Mouse (Mus musculus) adrenal gland, postnatal 10 days (tissue): ENCODE results near the gene Slc25a11. TPM values are rescaled to one million over a fixed set of nuclear protein-coding genes. Genes with fewer than 3 reads are reported as not detected.

Experiments
- DNase-seq: peaks from one replicate; pipeline ENCODE4 v3.0.0; 2021; ENCODE audit warnings: mixed read lengths
- long read RNA-seq, 2 experiments: library from polyadenylated mRNA; stranded (forward); transcript quantifications; one replicate each; pipeline ENCODE4 v2.0.0; 2021
- total RNA-seq, 2 experiments: library from RNA; stranded (reverse); gene quantifications; 2 replicates each; pipeline ENCODE4 v1.2.3; 2021

Gene Slc25a11
- 100 to 1,000 TPM; 180 to 220 TPM for total RNA-seq
- long read RNA-seq, experiment 1, transcript Slc25a11-201 (8 exons, 1,711 nt): major isoform, 332 of 383 reads
- long read RNA-seq, experiment 1, partial matches to known transcripts: 14 of 383 reads
- long read RNA-seq, experiment 1, other reads (novel, unspliced or antisense): 37 of 383 reads
- long read RNA-seq, experiment 2, transcript Slc25a11-201 (8 exons, 1,711 nt): major isoform, 171 of 186 reads
- long read RNA-seq, experiment 2, partial matches to known transcripts: 0 of 186 reads
- long read RNA-seq, experiment 2, other reads (novel, unspliced or antisense): 15 of 186 reads

DNA sequence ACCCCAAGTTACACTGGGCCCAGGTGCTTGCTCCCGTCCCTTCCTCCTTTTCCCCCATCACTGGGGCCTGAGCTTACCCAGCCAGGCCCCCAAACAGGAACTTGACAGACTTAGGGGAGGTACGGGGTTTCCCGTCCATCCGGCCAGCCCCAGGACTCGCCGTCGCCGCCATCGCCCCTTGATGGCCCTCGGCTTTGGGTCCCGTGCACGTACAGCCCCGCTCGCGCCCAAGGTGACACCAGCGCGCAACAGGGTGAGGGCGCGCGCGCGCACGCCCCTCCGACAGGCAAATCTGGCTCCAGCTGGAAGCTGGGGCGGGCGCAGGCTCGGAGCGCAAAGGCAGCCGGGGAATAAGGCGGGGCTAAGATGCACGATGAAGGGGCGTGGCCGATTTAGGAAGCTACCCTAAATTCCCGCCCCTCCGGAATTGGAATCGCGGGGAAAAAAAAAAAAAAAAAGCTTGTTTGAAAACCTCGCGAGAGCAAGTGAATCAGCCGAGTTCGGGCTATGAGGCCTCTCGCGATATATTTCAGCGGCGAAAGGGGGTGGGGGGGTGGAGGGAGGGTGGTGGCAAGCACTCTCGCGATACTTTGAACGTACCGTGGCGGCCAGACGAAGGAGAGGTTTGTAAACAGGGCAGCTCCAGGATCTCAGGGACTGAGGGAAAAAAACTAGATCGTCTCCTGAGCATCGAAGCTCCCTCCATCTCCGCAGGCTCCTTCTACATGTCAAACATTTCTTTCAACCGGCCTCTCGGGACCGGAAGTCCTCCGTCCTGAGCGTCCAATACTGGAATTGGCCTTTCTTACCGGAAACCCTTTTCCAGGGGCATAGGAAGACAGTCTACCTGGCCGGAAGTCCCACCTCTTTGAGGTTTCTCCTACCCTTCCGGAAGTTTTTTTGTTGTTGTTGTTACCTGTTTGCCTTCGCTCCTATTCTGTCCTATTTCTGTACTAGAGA, at the start of gene Slc25a11, which contains the start of gene Rnf167:
Slc25a11 (minus strand) TSS at position 789 of the 960 bp plus-strand sequence.
Rnf167 (plus strand) TSS at position 545 of the 960 bp plus-strand sequence.
- peak; percentile 96 for DNase-seq

DNA sequence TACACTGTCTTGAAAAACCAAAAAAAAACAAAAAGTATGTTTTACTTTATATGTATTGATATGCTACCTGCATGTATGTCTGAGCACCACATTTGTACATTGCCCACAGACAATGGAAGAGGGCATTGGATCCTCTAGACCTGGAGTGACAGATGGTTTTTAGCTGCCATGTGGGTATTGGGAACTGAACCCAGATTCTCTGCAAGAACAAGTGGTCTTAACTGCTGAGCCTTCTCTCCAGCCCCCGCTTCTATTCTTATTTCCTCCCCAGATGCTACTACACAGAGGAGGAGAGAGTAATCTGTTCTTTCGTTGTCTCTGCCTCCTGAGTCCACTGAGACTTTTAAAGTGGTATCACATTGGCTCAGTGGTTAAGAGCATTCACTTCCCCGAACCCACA, 46.2 kb upstream of the Slc25a11 start:
- no peak for DNase-seq

- DNase-seq: no peak
Measured at GRCm38 (mm10) chr11:70689578-70689977, 42.3 kb upstream of the Slc25a11 start.

- DNase-seq: peak; percentile 44
Measured at GRCm38 (mm10) chr11:70688372-70688771, 41.1 kb upstream of the Slc25a11 start.

DNA sequence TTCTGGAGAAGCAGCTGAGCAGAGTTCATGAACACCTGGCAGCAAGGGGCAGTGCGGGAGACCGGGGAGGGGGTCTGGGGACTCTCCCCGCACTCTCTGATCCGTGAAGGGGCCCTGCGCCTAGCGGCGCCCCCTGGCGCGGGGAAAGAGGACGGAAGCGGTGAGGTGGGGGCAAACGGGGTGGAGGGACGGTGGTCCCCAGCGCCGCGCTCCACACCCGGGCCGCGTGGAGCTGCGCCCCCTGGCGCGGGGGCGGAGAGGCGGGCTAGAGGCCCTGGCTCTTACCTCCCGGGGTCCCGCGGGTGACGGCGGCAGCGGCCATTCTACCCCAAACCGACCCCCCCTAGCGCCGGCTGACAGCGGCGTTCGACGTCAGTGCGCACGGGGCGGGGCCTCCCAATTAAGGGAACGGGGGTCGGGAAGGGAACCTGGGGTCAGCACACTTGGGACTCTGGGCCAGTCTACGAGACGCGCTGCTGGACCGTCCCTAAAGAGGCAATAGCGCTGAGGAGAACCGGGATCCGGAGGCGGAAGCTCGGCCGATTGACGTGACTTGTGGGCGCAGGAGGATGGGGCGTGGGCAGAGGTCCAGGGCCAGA, 40.4 kb upstream of the Slc25a11 start, which contains the start of gene Camta2:
Camta2 (minus strand) TSS at position 505 of the 599 bp plus-strand sequence.
- DNase-seq: peak; percentile 93

DNA sequence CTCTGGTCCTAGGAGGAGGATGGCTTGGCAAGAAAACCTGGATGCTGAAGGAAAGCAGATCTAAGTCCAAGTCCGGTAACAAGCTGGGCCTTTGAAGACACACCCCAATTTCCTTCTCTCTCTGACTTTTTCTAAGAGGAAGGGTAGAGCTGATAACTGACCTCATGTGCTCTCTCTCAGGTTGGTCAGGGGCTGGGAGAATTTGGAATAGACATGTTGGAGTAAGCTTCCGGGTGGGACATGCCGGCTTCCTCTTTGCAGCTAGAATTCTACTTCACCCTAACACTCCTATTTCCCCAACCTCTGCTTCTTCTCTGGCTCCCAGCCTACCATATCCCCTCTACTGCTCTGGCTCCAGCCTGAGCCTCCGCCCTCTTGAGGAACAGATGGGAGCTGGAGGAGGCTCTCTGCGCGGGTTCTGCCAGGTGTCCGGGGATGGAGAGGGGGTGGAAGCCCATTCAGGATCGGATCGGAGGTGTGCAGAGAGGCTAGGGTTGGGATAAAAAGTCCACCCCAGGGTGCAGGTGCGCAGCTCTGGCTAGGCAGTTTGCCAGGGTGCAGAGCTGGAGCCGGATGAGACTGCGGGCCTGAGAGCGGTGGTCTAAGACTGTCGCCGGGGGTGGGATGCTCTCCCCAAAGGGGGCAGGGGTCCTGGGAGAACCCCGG, 39.8 kb upstream of the Slc25a11 start:
- peak; percentile 52 for DNase-seq

DNA sequence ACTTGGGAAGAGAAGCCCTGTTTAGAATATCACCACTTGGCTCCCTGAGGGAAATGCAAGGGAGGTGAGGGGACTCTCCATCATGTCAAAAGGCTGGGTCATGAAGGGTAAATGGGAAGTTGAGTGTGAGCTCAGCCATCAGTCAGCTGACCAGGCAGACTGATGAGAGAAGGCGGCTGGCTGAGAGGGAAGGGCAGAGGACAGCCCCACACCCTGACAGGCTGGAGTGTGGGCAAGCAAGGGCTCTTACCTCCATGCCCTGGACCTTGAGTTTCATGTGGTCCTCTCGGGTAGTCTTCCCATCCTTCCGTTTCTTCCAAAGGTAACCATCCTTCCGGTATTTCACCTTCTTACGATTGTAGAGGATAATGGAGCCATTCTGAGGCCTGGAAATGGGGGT, 36.4 kb upstream of the Slc25a11 start:
- no peak for DNase-seq

DNA sequence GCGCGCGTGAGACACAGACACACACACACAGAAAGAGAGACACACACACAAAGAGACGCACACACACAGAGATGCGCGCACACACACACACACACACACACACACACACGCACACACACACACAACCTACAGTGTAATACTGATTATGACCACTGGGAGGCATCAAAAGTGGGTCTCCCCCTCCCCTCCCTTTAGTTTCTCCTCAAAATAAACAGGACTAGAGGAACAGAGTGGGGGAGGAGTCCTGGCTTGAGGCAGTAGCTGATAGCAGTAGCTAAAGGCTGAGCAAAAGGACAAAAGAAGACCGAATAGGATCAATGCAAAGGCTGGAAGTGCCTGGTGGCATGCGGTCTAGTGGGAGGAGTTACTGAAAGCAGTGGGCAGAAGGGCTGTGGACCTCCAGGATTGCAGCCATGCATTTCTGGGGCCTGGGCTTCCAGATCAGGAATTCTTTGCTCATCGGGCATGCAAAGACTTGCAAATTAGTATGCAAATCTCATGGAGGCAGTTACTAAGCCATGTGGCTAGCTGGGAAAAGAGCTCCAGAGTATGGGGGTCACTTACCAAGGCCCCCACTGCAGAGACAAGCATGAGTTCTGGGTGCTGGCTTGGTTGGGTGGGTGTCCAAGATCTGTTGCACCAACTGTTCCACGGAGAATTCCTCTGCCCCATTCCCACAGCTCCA, 34.8 kb upstream of the Slc25a11 start:
- peak; percentile 36 for DNase-seq

- no peak for DNase-seq
Measured at GRCm38 (mm10) chr11:70681170-70681569, 33.9 kb upstream of the Slc25a11 start.

DNA sequence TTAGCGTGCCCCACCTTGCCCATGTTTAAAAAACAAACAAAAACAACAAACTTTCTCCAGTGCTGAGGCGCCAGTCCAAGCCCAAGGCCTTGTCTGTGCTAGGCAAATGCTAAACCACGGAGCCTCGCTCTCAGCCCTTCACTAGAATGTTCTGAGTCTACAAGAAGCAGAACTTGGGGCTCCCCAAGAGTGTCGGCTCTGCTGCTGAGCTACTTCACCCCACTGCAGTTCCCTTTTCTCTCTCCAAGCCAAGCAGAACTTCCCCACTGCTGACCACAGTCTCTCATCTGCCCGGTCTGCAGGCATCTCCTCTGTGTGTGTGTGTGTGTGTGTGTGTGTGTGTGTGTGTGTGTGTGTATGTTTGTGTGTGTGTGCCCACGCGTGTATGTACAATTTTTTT, 32.6 kb upstream of the Slc25a11 start:
- no peak for DNase-seq

GRCm38 (mm10) chr11:70679361-70679760, 32.1 kb upstream of the Slc25a11 start:
- DNase-seq: no peak

- no peak for DNase-seq
Measured at GRCm38 (mm10) chr11:70678576-70678975, 31.3 kb upstream of the Slc25a11 start.

- DNase-seq: no peak
Measured at GRCm38 (mm10) chr11:70678092-70678491, 30.8 kb upstream of the Slc25a11 start.

- no peak for DNase-seq
Measured at GRCm38 (mm10) chr11:70674501-70674900, 27.2 kb upstream of the Slc25a11 start.

DNA sequence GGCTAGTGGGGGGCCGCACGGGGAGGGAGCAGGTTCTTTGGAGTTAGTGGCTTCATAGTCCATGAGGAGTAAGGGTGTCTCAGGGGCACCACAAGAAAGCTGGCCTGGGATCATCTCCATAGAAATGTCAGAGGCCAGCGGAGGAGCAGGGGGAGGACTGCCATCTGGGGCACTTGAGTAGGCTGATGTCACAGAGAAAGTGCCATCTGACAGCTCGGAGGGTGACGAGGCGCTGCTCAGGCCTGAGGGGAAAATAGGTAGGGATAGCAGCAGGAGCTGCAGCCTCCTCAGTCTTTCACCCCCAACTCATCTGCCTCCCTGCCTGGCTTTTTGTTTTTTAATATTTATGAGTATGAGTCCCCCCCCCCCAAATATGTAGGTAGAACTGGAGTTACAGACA, 26.7 kb upstream of the Slc25a11 start:
- DNase-seq: no peak

DNA sequence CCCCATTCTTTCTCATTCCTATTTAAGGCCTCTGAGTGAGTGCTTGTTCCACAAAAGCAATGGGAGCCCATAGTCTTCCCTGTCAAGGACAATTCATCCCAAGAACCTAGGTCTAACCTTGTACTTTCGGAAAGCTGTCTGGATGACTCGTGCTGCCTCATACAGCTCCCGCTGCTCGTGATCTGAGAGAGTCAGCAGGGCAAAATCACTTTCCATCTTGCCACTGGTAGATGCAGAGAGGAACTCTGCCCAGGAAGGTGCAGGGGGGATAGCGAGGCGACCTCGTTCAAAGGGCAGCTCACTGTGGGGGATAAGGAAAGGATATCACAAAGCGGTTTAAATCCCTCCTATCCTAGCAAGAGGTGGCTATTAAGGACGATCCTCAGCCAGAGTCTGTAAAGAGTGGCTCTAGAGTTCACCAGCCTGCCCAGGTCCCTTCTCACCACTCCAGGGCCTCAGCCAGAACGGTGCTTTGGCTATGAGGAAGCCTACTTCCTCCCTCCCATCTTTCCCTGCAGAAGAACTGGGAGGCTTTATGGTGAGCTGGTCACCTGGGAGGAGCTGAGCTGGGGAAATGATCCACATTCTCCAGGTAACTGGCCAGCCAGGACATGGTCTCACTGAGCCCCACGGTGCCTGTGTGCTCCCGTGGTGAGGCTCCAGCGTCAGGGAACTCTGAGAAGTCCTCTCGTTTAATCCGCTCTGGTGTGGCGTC, 24.2 kb upstream of the Slc25a11 start:
- DNase-seq: peak; percentile 48

- peak; percentile 57 for DNase-seq
Measured at GRCm38 (mm10) chr11:70670483-70670882, 23.2 kb upstream of the Slc25a11 start.

GRCm38 (mm10) chr11:70669582-70670345, 22.5 kb upstream of the Slc25a11 start:
- DNase-seq: peak; percentile 83

DNA sequence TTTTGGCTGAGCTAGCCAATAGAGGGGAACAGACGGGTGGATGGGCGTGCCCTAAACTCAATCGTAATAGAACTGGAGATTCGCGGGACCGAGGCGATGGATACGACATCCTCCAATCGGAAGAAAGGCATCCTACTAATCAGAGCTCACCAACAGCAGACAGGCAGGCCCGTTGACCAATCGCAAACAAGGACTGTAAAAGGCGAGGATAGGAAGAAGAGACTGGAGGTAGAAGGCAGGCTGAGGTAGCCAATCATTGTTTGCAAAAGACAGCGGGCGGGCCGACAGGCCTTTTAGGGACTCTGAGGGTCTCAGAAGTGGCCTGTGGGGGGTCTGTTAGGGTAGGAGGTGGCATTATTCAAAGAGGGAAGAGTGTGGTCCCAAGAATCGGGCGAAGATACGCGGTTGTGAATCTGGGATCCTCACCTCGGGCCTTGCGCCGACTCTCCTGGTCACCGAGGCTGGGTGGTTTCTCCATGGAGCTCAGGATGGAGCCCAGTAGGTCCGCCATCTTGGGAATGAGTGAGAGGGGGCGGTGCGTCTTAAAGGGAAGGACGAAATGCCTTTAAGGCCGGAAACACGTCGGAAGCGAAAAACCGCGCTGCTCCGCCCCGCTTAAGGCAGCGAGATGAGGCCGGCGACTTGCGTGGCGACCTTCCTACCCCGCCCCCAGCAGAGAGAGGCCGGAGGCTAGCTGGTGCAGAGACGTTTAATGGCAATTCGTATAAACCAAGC, 21.7 kb upstream of the Slc25a11 start, which contains the start of gene Spag7:
Spag7 (minus strand) TSS at position 646 of the 735 bp plus-strand sequence.
- peak; percentile 96 for DNase-seq
